Mouse (Mus musculus) liver, embryonic 14.5 days (tissue): ENCODE measurements around the gene Pkn2. TPM values are rescaled to one million over a fixed set of nuclear protein-coding genes. Genes with fewer than 3 reads are reported as not detected.

ENCODE experiments used
- ATAC-seq: fragments of 200-750 bp; cut with Nextera tagmentation; 2 replicates; pipeline ENCODE4 v1.8.0; 2017; ENCODE audit warnings: moderate number of reproducible peaks, mild to moderate bottlenecking, moderate library complexity; ENCODE audit not compliant: insufficient read depth
- DNase-seq, 3 experiments: peaks; one replicate each; pipeline ENCODE4 v3.0.0-alpha.2; 2012 to 2013; ENCODE audit warnings: low read depth in 3 of 3, low spot score in 3 of 3
- H3K27ac ChIP-seq: fragments of 300-500 bp; sonication (generic); 2 replicates; pipeline ENCODE4 v1.5.1; 2014; ENCODE audit warnings: moderate library complexity, mild to moderate bottlenecking, control low read depth, inconsistent platforms
- H3K27me3 ChIP-seq: fragments of 300-500 bp; sonication (generic); 2 replicates; pipeline ENCODE4 v1.6.1; 2014; ENCODE audit warnings: mild to moderate bottlenecking, low read length, moderate library complexity; ENCODE audit not compliant: control insufficient read depth, insufficient read depth
- H3K36me3 ChIP-seq: fragments of 300-500 bp; sonication (generic); replicated peaks from 2 replicates; pipeline ENCODE4 v1.6.1; 2014; ENCODE audit warnings: low read depth; ENCODE audit not compliant: control insufficient read depth, insufficient read depth
- H3K4me1 ChIP-seq, 2 experiments: fragments of 200-500 bp in 1 of 2; fragments of 300-500 bp in 1 of 2; sonication (generic) in 1 of 2; replicated peaks; 2 replicates each; pipeline ENCODE4 v1.6.1; 2012 to 2014; ENCODE audit warnings: antibody characterized with exemption in 1 of 2, inconsistent platforms in 1 of 2, low read length in 1 of 2; ENCODE audit not compliant: control insufficient read depth in 2 of 2, insufficient read depth in 2 of 2
- H3K4me2 ChIP-seq: fragments of 300-500 bp; sonication (generic); 2 replicates; pipeline ENCODE4 v1.6.1; 2014; ENCODE audit warnings: low read depth, mild to moderate bottlenecking, control low read depth, moderate library complexity
- H3K4me3 ChIP-seq, 2 experiments: fragments of 200-500 bp in 1 of 2; fragments of 300-500 bp in 1 of 2; sonication (generic) in 1 of 2; 2 replicates each; pipeline ENCODE4 v1.5.1; 2012 to 2014; ENCODE audit warnings: low read depth in 2 of 2, low read length in 2 of 2, mild to moderate bottlenecking in 2 of 2, control low read depth in 1 of 2, inconsistent platforms in 1 of 2, moderate library complexity in 1 of 2; ENCODE audit not compliant: insufficient read depth in 1 of 2
- H3K9ac ChIP-seq: fragments of 300-500 bp; sonication (generic); replicated peaks from 2 replicates; pipeline ENCODE4 v1.6.1; 2014; ENCODE audit warnings: mild to moderate bottlenecking, control low read depth, moderate library complexity
- H3K9me3 ChIP-seq: fragments of 300-500 bp; sonication (generic); 2 replicates; pipeline ENCODE4 v1.6.1; 2016; ENCODE audit warnings: low read length, mixed read lengths; ENCODE audit not compliant: control insufficient read depth
- CTCF ChIP-seq: IDR thresholded peaks from 2 replicates; pipeline ENCODE4 v1.5.1; 2016; ENCODE audit warnings: antibody characterized with exemption, low read depth, control low read depth
- EP300 ChIP-seq: IDR thresholded peaks from 2 replicates; pipeline ENCODE4 v1.6.1; 2016; ENCODE audit warnings: antibody characterized with exemption, low read depth
- WGBS: fragments of 180-500 bp; shearing (Covaris S2); extraction: QIAGEN DNeasy Blood & Tissue Kit; methylation state at CpG from one replicate; pipeline ENCODE4 v1.1.7; 2014; ENCODE audit not compliant: insufficient replicate concordance; 5-methylcytosine and 5-hydroxymethylcytosine counted together
- polyA plus RNA-seq, 2 experiments: library from polyadenylated mRNA; depleted of rRNA in 1 of 2; stranded (reverse) in 1 of 2; unstranded in 1 of 2; fragments of >200 nt; fragmentation: Nextera tagmentation in 1 of 2; extraction: Ambion mirVana in 1 of 2; gene quantifications; 2 replicates each; pipeline versions ENCODE4 v1.2.1 to v1.2.3; 2012 to 2014

Gene Pkn2
- polyA plus RNA-seq, 2 experiments, result 14.9 to 31.1 TPM

DNA sequence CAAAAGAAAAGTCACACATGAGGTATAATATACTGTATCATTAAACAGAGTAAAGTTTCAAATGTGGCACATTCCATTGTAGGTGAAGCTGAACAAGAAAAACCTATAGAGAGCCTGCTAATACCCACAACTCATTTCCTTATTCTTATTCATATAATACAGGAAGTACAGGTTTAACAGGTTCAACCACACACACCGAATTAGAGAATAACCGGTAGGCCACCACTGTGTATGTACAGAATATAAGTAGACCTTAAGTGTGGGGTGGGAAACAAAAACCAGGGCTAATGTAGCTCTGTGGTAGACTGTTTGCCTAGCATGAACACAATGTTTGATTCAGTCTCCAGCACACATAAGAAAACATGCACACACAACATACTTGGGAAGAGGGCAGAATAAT, 18.6 kb downstream of the Pkn2 start:
- no peak for ATAC-seq
- 57% methylated on average over 2 of the region's 2 CpGs for WGBS

DNA sequence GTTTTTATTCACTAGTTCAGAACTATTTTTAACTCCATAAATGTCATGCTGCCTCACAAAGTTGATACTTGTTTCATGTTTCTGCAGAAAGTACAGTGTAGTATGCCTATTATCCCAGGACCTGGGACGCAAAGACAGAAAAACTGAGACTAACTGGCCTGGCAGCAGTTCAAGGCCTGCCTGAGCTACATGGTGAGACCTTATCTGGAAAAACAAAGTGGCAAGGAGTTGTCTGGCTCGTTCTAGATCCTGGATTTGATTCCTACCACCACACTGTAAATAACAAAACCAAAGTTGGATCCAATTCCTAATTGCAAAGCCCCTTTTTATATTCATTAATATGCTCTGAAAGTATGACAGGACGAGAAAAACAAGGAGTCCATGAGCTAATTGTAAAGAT, 25.0 kb downstream of the Pkn2 start:
- WGBS, result 27% methylated on average over 3 of the region's 3 CpGs
- H3K36me3 ChIP-seq, result peaks cover 6% of the 10 kb centered on the region
- TF ChIP-seq CTCF (no peak), EP300 (no peak)
- H3K9ac ChIP-seq, result no peak overlapping the region
- H3K27ac ChIP-seq, result no peak overlapping the region
- DNase-seq (no peak), ATAC-seq (no peak)
- no peaks in the 10 kb centered on the region for H3K9me3 ChIP-seq
- H3K4me3 ChIP-seq, result no peak overlapping the region
- H3K4me1 ChIP-seq, result peaks cover 0 to 7% of the 10 kb centered on the region in 2 experiments; a peak in 2 of 4 replicates
- no peaks in the 10 kb centered on the region for H3K27me3 ChIP-seq
- H3K4me2 ChIP-seq, result no peak overlapping the region

More for the DNA sequence above, 18.6 kb downstream of the Pkn2 start:
- DNase-seq, result no peak
- Histone ChIP-seq H3K4me2 (no peak overlapping the region), H3K9ac (no peak overlapping the region), H3K4me1 (no peaks in the 10 kb centered on the region), H3K27me3 (no peaks in the 10 kb centered on the region), H3K36me3 (no peaks in the 10 kb centered on the region), H3K4me3 (no peak overlapping the region), H3K9me3 (no peaks in the 10 kb centered on the region), H3K27ac (no peak overlapping the region)
- no peak for TF ChIP-seq EP300
- TF ChIP-seq CTCF, result no peak

DNA sequence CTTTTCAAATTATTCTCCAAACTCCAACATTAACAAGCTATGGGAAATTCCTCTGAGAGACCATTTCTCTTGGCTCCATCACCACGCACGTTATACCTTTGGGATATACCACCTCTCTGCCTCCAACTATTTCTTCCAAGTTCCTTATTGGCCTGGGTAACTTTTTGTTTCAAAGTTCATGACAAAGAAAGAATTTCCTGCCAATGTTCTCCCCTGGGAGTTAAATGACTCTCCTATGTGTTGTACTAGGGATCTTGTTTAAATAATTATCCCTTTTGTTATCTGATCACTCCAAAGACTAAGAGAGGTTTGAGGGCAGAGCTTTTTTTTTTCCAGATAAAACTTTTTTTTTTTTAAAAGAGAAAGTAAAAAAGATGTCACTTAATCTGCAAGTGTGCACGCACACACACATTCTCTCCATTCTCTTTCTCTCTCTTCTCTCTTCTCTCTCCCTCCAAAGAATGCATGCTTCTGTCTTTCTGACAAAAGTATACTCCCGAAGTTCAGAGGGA, 25.8 kb downstream of the Pkn2 start:
- no peak for TF ChIP-seq CTCF
- no peak for TF ChIP-seq EP300
- H3K4me1 ChIP-seq, result peaks cover 0 to 7% of the 10 kb centered on the region in 2 experiments; a peak in 2 of 4 replicates
- no peak overlapping the region for H3K4me2 ChIP-seq
- H3K9ac ChIP-seq, result no peak overlapping the region
- DNase-seq (no peak), ATAC-seq (no peak)
- no peaks in the 10 kb centered on the region for H3K9me3 ChIP-seq
- peaks cover 6% of the 10 kb centered on the region for H3K36me3 ChIP-seq
- H3K4me3 ChIP-seq, result no peak overlapping the region
- no peaks in the 10 kb centered on the region for H3K27me3 ChIP-seq
- H3K27ac ChIP-seq, result no peak overlapping the region
- 76% methylated on average over 4 of the region's 4 CpGs for WGBS

DNA sequence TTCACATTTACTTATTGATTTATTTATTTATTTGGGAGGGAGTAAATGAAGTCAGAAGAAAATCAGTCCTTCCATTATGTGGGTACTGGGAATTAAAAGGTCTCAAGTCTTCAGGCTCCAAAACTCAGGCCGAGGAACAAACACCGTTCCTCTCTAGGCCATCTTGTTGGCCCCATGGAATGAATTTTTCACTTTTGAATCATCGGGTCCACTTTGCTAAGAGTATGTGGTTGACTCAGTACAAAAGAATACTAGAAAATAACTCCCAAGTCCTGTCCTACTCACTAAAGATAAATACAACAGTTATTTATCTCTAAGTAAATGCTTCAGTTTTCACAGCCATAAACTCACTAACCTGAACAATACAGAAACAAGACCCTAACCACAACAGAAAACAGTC, 28.9 kb downstream of the Pkn2 start:
- ATAC-seq, result no peak
- H3K4me3 ChIP-seq, result no peak overlapping the region
- peaks cover 6% of the 10 kb centered on the region for H3K36me3 ChIP-seq
- no peak overlapping the region for H3K27ac ChIP-seq
- no peaks in the 10 kb centered on the region for H3K9me3 ChIP-seq
- no peak for TF ChIP-seq CTCF
- no peak for TF ChIP-seq EP300
- no peak overlapping the region for H3K9ac ChIP-seq
- 88% methylated on average over 3 of the region's 3 CpGs for WGBS
- H3K4me2 ChIP-seq, result no peak overlapping the region
- no peak for DNase-seq
- H3K27me3 ChIP-seq, result no peaks in the 10 kb centered on the region
- peaks cover 0 to 7% of the 10 kb centered on the region in 2 experiments; a peak in 2 of 4 replicates for H3K4me1 ChIP-seq

DNA sequence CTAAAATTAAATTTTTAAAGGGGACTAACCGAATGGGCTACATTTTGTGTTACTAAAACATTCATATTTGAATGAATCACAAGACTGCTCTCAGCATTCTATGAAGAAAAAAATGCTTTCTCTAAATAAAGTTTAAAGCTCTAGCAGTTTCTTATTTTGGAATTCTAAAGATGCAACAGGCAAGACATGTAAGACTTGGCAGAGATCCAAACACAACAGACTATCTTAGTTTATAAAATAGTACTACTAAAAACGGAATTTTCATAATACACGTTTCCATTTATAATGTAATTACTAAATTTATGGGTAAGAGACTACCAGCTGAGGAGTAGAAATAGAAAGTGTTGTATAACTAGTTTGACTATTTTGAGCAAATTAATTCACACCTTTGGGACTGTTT, 30.2 kb downstream of the Pkn2 start:
- H3K27me3 ChIP-seq, result no peaks in the 10 kb centered on the region
- ATAC-seq (no peak), DNase-seq (no peak)
- H3K9me3 ChIP-seq, result no peaks in the 10 kb centered on the region
- TF ChIP-seq CTCF (no peak), EP300 (no peak)
- H3K4me3 ChIP-seq, result no peak overlapping the region
- H3K9ac ChIP-seq, result no peak overlapping the region
- H3K4me2 ChIP-seq, result no peak overlapping the region
- H3K4me1 ChIP-seq, result peaks cover 0 to 3% of the 10 kb centered on the region in 2 experiments; a peak in 2 of 4 replicates
- H3K36me3 ChIP-seq, result peaks cover 6% of the 10 kb centered on the region
- 81% methylated on average over 3 of the region's 3 CpGs for WGBS
- no peak overlapping the region for H3K27ac ChIP-seq
